Mouse (Mus musculus) left cerebral cortex, adult 6 months (tissue): ENCODE data around the gene Dut. TPM values are rescaled to one million over a fixed set of nuclear protein-coding genes. Genes with fewer than 3 reads are reported as not detected.

Experiments used
- long read RNA-seq, 2 experiments: library from polyadenylated mRNA; unstranded; transcript quantifications; one replicate each; pipeline ENCODE4 v2.0.0; 2019 to 2020
- polyA plus RNA-seq: library from polyadenylated mRNA; unstranded; fragments of <200 nt; fragmentation: Nextera tagmentation; gene quantifications from 2 replicates; pipeline ENCODE4 v1.2.3, GENCODE M21; 2021

The Dut gene
- 47.4 and 48.8 TPM in 2 replicates for polyA plus RNA-seq
- long read RNA-seq, experiment 1, transcript Dut-202 (7 exons, 1,020 nt), result minor isoform, 19 of 89 reads
- long read RNA-seq, experiment 1, transcript Dut-201 (6 exons, 1,950 nt), result major isoform, 70 of 89 reads
- long read RNA-seq, experiment 1, partial matches to known transcripts, result 0 of 89 reads
- long read RNA-seq, experiment 1, other reads (novel, unspliced or antisense), result 0 of 89 reads
- long read RNA-seq, experiment 2, transcript Dut-201 (6 exons, 1,950 nt), result major isoform, 50 of 69 reads
- long read RNA-seq, experiment 2, transcript Dut-202 (7 exons, 1,020 nt), result minor isoform, 11 of 69 reads
- long read RNA-seq, experiment 2, partial matches to known transcripts, result 4 of 69 reads
- long read RNA-seq, experiment 2, other reads (novel, unspliced or antisense), result 4 of 69 reads

GRCm38 (mm10) chr2:125247108-125247961 lies at the start of gene Dut:
TSS of gene Dut (plus strand) at chr2:125247190.

Other genes with a start within 250 kb of the Dut start
- 0.18 and 0.70 TPM in 2 replicates for gene Slc24a5, start 179.1 kb upstream of the Dut start, polyA plus RNA-seq
- gene Myef2, start 123.5 kb upstream of the Dut start, polyA plus RNA-seq, result 42.9 and 48.2 TPM in 2 replicates
- gene Ctxn2, start 110.5 kb upstream of the Dut start, polyA plus RNA-seq, result 29.2 and 36.0 TPM in 2 replicates
- gene Slc12a1, start 94.7 kb upstream of the Dut start, polyA plus RNA-seq, result not detected in 2 replicates